Mouse (Mus musculus): Measurements from ENCODE around the gene Begain. TPM values are rescaled to one million over a fixed set of nuclear protein-coding genes. Genes with fewer than 3 reads are reported as not detected.

Begain gene
- polyA plus RNA-seq, 1 experiment from 2014 or later = 6.9 TPM

DNA sequence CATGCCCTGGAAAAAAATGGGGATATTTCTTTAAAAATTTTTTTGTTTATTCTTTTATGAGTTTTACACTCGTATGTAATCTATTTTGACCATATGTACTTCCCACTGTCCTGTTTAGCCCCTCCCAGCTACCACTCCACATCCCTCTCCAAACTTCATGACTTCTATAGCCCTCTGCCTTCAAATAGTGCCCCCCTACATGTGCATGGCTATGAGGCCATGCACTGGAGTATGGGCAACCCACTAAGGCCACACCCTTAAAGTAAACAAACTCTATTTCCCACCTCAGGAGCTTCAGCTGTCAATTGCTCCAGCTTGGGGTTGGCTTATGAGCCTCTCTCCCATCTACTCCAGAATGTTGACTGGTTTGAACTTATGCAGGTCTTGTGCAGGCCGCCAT lies 18.1 kb upstream of the Begain start:
- Histone ChIP-seq H3K27ac (ENCODE audit: low read length) (no peak overlapping the region), H3K4me1 (ENCODE audit: control insufficient read depth, insufficient read depth, low read length) (no peaks in the 10 kb centered on the region), H3K9me3 (replicated peaks; ENCODE audit: control insufficient read depth, low read length) (no peaks in the 10 kb centered on the region), H3K4me2 (ENCODE audit: low read depth, low read length) (no peak overlapping the region), H3K27me3 (ENCODE audit: control insufficient read depth, insufficient read depth, low read length) (no peaks in the 10 kb centered on the region), H3K36me3 (ENCODE audit: control insufficient read depth, insufficient read depth, low read length) (no peaks in the 10 kb centered on the region), H3K4me3 (replicated peaks; ENCODE audit: low read length) (no peak overlapping the region), H3K9ac (ENCODE audit: low read length) (no peak overlapping the region)
- no peak for ATAC-seq (ENCODE audit: insufficient read depth, low FRiP score)
- WGBS = 60% methylated on average over 2 of the region's 2 CpGs

DNA sequence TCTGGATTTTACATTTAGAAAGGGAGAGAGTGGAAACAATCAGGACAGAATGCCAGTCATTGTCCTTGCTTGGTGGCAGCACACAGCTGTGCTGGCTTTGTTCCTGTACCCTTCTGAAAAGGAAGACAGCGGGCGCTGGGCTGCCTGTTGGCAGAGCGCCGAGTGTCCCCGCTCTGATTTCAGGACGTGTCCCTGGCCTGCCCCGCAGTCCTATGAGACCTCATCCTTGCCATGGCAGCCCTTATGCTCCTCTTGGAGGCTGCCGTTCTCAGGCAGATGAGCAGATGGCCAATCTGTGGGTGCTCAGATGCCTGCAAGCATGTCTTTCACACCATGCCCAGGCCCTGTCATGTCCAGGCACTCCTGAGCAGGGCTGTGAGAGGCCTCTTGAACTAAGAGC lies 17.7 kb upstream of the Begain start:
- no peaks in the 10 kb centered on the region for H3K36me3 ChIP-seq (ENCODE audit: control insufficient read depth, insufficient read depth, low read length)
- no peak overlapping the region for H3K27ac ChIP-seq (ENCODE audit: low read length)
- no peaks in the 10 kb centered on the region for H3K4me1 ChIP-seq (ENCODE audit: control insufficient read depth, insufficient read depth, low read length)
- ATAC-seq (ENCODE audit: insufficient read depth, low FRiP score) = no peak
- 82% methylated on average over 8 of the region's 8 CpGs for WGBS
- no peaks in the 10 kb centered on the region for H3K9me3 ChIP-seq (replicated peaks; ENCODE audit: control insufficient read depth, low read length)
- no peaks in the 10 kb centered on the region for H3K27me3 ChIP-seq (ENCODE audit: control insufficient read depth, insufficient read depth, low read length)
- H3K4me2 ChIP-seq (ENCODE audit: low read depth, low read length) = no peak overlapping the region
- no peak overlapping the region for H3K9ac ChIP-seq (ENCODE audit: low read length)
- H3K4me3 ChIP-seq (replicated peaks; ENCODE audit: low read length) = no peak overlapping the region

DNA sequence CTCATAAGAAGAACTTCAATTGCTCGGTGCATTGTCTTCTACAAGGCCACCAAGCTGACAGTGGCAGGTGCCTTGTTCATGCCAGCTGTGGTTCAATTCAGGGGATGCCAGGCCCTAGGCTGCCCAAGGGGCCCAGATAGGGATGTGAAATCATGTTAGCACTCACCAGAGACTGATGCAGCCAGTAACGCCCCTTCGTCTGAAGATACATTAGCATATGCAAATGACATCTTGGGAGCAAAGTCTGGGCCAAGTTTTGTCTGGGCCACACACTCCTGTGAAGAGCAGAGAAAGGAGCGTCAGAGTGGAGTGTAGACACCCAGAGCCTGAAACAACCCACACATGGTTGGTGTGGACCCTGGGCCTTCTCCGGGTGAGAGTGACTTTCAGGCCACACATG lies 17.0 kb upstream of the Begain start:
- WGBS = 80% methylated on average over 5 of the region's 5 CpGs
- H3K4me1 ChIP-seq (ENCODE audit: control insufficient read depth, insufficient read depth, low read length) = no peaks in the 10 kb centered on the region
- no peak overlapping the region for H3K4me2 ChIP-seq (ENCODE audit: low read depth, low read length)
- H3K36me3 ChIP-seq (ENCODE audit: control insufficient read depth, insufficient read depth, low read length) = no peaks in the 10 kb centered on the region
- H3K9ac ChIP-seq (ENCODE audit: low read length) = no peak overlapping the region
- H3K27ac ChIP-seq (ENCODE audit: low read length) = no peak overlapping the region
- ATAC-seq (ENCODE audit: insufficient read depth, low FRiP score) = no peak
- no peaks in the 10 kb centered on the region for H3K9me3 ChIP-seq (replicated peaks; ENCODE audit: control insufficient read depth, low read length)
- H3K4me3 ChIP-seq (replicated peaks; ENCODE audit: low read length) = no peak overlapping the region
- no peaks in the 10 kb centered on the region for H3K27me3 ChIP-seq (ENCODE audit: control insufficient read depth, insufficient read depth, low read length)

DNA sequence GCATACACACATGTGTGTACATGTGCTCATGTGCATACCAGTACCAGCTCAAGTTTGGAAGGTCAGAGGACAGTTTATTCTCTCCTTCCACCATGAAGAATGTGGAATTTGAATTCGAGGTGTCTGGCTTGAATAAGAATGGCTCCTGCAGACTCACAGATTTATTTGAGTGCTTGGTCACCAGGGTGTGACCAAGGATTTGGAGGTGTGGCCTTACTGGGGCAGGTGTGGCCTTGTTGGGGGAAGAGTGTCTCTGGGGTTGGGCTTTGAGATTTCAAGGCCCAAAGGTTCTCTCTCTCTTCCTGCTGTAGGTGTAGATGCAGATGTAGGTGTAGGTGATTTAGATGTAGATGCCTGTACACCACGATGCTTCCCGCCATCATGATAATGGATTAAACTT lies 15.5 kb upstream of the Begain start:
- Histone ChIP-seq H3K27ac (ENCODE audit: low read length) (no peak overlapping the region), H3K36me3 (ENCODE audit: control insufficient read depth, insufficient read depth, low read length) (no peaks in the 10 kb centered on the region), H3K4me1 (ENCODE audit: control insufficient read depth, insufficient read depth, low read length) (no peaks in the 10 kb centered on the region), H3K4me3 (replicated peaks; ENCODE audit: low read length) (no peak overlapping the region), H3K4me2 (ENCODE audit: low read depth, low read length) (no peak overlapping the region), H3K9me3 (replicated peaks; ENCODE audit: control insufficient read depth, low read length) (no peaks in the 10 kb centered on the region), H3K27me3 (ENCODE audit: control insufficient read depth, insufficient read depth, low read length) (no peaks in the 10 kb centered on the region), H3K9ac (ENCODE audit: low read length) (no peak overlapping the region)
- no peak for ATAC-seq (ENCODE audit: insufficient read depth, low FRiP score)
- WGBS = 80% methylated on average over 3 of the region's 3 CpGs

DNA sequence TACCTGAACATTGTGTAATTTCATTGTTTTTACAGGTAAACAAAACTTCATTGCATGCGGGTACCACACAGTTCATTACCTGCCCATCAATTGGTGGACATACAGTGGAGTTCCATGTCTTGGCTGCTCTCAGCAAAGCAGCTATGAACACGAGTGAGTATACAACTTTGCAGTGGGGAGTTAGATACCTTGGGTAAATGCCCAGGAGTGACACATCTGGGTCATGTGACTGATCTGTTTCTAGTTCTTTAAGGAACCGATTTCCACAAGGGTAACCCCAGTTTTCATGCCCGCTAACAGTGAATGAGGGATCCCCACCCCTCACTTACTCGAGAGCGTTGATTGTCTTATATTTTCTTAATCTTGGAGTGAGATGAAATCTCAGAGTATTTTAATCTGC lies 9.0 kb upstream of the Begain start:
- H3K27ac ChIP-seq (ENCODE audit: low read length) = no peak overlapping the region
- H3K9me3 ChIP-seq (replicated peaks; ENCODE audit: control insufficient read depth, low read length) = no peaks in the 10 kb centered on the region
- no peak for ATAC-seq (ENCODE audit: insufficient read depth, low FRiP score)
- no peak overlapping the region for H3K4me3 ChIP-seq (replicated peaks; ENCODE audit: low read length)
- no peaks in the 10 kb centered on the region for H3K36me3 ChIP-seq (ENCODE audit: control insufficient read depth, insufficient read depth, low read length)
- no peak overlapping the region for H3K9ac ChIP-seq (ENCODE audit: low read length)
- 79% methylated on average over 6 of the region's 6 CpGs for WGBS
- no peaks in the 10 kb centered on the region for H3K27me3 ChIP-seq (ENCODE audit: control insufficient read depth, insufficient read depth, low read length)
- no peak overlapping the region for H3K4me2 ChIP-seq (ENCODE audit: low read depth, low read length)
- H3K4me1 ChIP-seq (ENCODE audit: control insufficient read depth, insufficient read depth, low read length) = no peaks in the 10 kb centered on the region

DNA sequence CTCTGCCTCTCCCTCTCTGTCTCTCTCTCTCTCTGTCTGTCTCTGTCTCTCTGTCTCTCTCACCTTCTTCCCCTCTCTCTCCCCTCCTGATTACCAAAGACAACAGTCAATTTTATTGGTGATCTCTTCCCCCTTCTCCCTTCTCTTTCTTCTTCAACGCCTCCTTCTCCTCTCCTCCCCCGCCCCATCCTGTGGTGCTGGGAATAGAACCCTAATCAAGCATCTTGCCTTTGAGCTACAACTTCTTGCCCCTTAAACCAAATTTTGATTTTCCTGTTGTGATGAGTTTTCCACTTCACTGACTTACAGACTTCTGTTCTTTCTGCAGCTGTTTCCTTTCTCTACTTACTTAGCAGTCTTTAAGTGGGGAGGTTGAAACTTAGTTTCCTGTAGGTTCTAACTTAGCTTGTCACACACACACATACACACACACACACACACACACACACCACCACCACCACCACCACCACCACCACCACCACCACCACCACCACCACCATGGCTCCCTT lies 6.8 kb upstream of the Begain start:
- Histone ChIP-seq H3K9me3 (replicated peaks; ENCODE audit: control insufficient read depth, low read length) (no peaks in the 10 kb centered on the region), H3K36me3 (ENCODE audit: control insufficient read depth, insufficient read depth, low read length) (no peaks in the 10 kb centered on the region), H3K4me2 (ENCODE audit: low read depth, low read length) (no peak overlapping the region), H3K27ac (ENCODE audit: low read length) (no peak overlapping the region), H3K9ac (ENCODE audit: low read length) (no peak overlapping the region), H3K4me3 (replicated peaks; ENCODE audit: low read length) (no peak overlapping the region), H3K27me3 (ENCODE audit: control insufficient read depth, insufficient read depth, low read length) (no peaks in the 10 kb centered on the region), H3K4me1 (ENCODE audit: control insufficient read depth, insufficient read depth, low read length) (no peaks in the 10 kb centered on the region)
- WGBS = 71% methylated on average over 2 of the region's 2 CpGs
- ATAC-seq (ENCODE audit: insufficient read depth, low FRiP score) = no peak

DNA sequence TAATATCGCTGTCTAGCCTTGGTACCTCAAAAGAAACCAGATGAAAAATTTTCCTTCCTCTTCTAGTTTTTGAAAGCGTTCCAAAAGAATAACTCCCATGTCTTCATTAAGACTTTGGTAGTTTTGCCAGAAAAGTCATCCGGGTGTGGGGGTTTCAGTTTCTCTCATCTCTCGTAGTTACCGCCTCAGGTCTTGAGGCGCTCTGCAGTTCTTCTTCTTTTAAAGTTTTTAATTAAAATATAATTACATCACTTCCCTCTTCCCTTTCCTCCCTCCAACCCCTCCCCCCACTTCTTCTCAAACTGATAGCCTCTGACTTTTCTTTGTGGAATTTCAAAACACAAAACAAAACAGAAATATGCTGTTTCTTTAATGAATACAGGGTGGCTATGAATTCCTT lies 6.1 kb upstream of the Begain start:
- Histone ChIP-seq H3K4me2 (ENCODE audit: low read depth, low read length) (no peak overlapping the region), H3K9ac (ENCODE audit: low read length) (no peak overlapping the region), H3K36me3 (ENCODE audit: control insufficient read depth, insufficient read depth, low read length) (no peaks in the 10 kb centered on the region), H3K27me3 (ENCODE audit: control insufficient read depth, insufficient read depth, low read length) (no peaks in the 10 kb centered on the region), H3K27ac (ENCODE audit: low read length) (no peak overlapping the region), H3K4me1 (ENCODE audit: control insufficient read depth, insufficient read depth, low read length) (no peaks in the 10 kb centered on the region), H3K9me3 (replicated peaks; ENCODE audit: control insufficient read depth, low read length) (no peaks in the 10 kb centered on the region), H3K4me3 (replicated peaks; ENCODE audit: low read length) (no peak overlapping the region)
- ATAC-seq (ENCODE audit: insufficient read depth, low FRiP score) = no peak
- 73% methylated on average over 6 of the region's 6 CpGs for WGBS

DNA sequence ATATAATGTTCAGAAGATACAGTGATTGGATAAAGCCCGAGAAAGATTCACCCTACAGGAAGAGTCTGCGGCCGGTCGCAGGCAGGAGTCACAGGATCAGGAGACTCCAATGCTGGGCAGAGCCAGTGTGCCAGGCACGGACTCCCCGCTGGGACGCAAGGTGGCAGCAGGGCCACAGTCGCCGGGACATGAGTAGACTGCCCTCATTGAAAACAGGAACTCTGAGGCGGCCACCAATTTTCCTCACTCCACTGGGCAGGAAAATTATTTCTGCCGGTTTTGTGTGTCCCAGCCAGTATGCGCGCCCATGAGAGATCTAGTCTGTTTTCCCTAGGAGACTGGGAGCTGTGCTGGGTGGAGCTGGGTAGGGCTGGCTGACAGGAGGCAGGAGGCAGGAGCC lies 3.2 kb upstream of the Begain start:
- no peak for ATAC-seq (ENCODE audit: insufficient read depth, low FRiP score)
- WGBS = 85% methylated on average over 13 of the region's 13 CpGs

DNA sequence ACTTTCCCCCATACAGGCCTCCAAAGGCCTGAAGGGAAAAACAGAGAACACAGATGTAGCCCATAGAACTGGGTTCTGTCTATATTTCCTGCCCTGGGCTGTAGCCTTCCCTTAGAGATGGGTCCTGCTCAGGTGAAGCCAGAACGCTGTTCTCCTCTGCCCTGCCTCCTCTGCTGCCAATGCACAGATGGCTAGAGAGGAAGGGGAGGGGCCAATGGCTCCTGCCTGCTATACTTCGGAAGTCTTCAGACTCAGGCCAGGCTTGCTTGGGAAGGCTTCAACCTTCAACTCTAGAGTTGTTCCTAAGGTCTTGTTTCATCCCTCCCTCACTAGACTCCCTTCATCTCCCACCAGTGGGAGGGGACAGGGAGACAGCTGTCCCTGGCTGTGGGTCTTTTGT lies 1.7 kb upstream of the Begain start:
- peaks cover 13% of the 10 kb centered on the region for H3K4me1 ChIP-seq (ENCODE audit: control insufficient read depth, insufficient read depth, low read length)
- no peak overlapping the region for H3K4me3 ChIP-seq (replicated peaks; ENCODE audit: low read length)
- no peak overlapping the region for H3K4me2 ChIP-seq (ENCODE audit: low read depth, low read length)
- 43% methylated on average over 2 of the region's 2 CpGs for WGBS
- ATAC-seq (ENCODE audit: insufficient read depth, low FRiP score) = no peak
- H3K27ac ChIP-seq (ENCODE audit: low read length) = no peak overlapping the region
- no peaks in the 10 kb centered on the region for H3K9me3 ChIP-seq (replicated peaks; ENCODE audit: control insufficient read depth, low read length)
- H3K36me3 ChIP-seq (ENCODE audit: control insufficient read depth, insufficient read depth, low read length) = no peaks in the 10 kb centered on the region
- H3K9ac ChIP-seq (ENCODE audit: low read length) = no peak overlapping the region
- H3K27me3 ChIP-seq (ENCODE audit: control insufficient read depth, insufficient read depth, low read length) = no peaks in the 10 kb centered on the region

More for the DNA sequence above, 3.2 kb upstream of the Begain start:
- Histone ChIP-seq H3K9me3 (replicated peaks; ENCODE audit: control insufficient read depth, low read length) (no peaks in the 10 kb centered on the region), H3K36me3 (ENCODE audit: control insufficient read depth, insufficient read depth, low read length) (no peaks in the 10 kb centered on the region), H3K4me2 (ENCODE audit: low read depth, low read length) (no peak overlapping the region), H3K4me3 (replicated peaks; ENCODE audit: low read length) (no peak overlapping the region), H3K9ac (ENCODE audit: low read length) (no peak overlapping the region), H3K4me1 (ENCODE audit: control insufficient read depth, insufficient read depth, low read length) (peaks cover 13% of the 10 kb centered on the region), H3K27me3 (ENCODE audit: control insufficient read depth, insufficient read depth, low read length) (no peaks in the 10 kb centered on the region), H3K27ac (ENCODE audit: low read length) (no peak overlapping the region)

DNA sequence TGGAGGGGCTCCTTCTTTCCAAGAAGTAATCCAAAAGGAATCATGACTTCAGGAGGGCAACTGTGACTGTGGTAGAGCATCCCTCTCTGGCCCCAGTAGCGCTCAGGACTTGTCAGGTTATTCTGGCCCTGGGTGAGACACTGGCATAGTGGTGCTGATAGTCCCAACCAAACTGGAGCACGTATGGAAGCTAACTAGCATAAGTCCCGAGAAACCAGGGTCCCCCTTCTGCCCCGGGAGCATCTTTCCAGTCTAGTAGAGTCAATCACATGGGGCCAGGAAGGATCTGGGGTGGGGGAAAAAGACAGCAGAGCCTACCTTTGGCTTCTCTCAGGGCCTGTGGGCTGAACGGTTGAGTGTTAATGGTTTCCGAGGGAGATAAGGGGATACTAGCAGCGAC lies 721 bp upstream of the Begain start:
- Histone ChIP-seq H3K9ac (ENCODE audit: low read length) (peak overlapping the region; percentile 90; the same call in 1 of the 2 replicates), H3K4me1 (ENCODE audit: control insufficient read depth, insufficient read depth, low read length) (peaks cover 13% of the 10 kb centered on the region), H3K27me3 (ENCODE audit: control insufficient read depth, insufficient read depth, low read length) (no peaks in the 10 kb centered on the region), H3K4me3 (replicated peaks; ENCODE audit: low read length) (no peak overlapping the region; the same call in 1 of the 2 replicates), H3K36me3 (ENCODE audit: control insufficient read depth, insufficient read depth, low read length) (no peaks in the 10 kb centered on the region), H3K27ac (ENCODE audit: low read length) (no peak overlapping the region), H3K4me2 (ENCODE audit: low read depth, low read length) (peak overlapping the region; percentile 92; the same call in 1 of the 2 replicates), H3K9me3 (replicated peaks; ENCODE audit: control insufficient read depth, low read length) (no peaks in the 10 kb centered on the region)
- no peak for ATAC-seq (ENCODE audit: insufficient read depth, low FRiP score)
- WGBS = 58% methylated on average over 7 of the region's 7 CpGs

Measured in stomach, embryonic 16.5 days (tissue).